Mouse (Mus musculus): Measurements from ENCODE around the gene Gstm4.
A peak's percentile ranks its signal among the peaks of the same experiment; 100 is the strongest.
"Not testable (repeated sequence)": the region's sequence is repeated elsewhere in the genome, so short reads cannot be mapped to it uniquely, and the experiment has no call there.

The Gstm4 gene

GRCm38 (mm10) chr3:108018190-108018820 lies 26.4 kb downstream of the Gstm4 start:
- no peak for DNase-seq (ENCODE audit: low read depth, low spot score)

GRCm38 (mm10) chr3:108017473-108018189 lies 27.1 kb downstream of the Gstm4 start, which contains the start of gene Gstm1:
TSS of gene Gstm1 (minus strand) at chr3:108017973.
- DNase-seq (ENCODE audit: low read depth, low spot score): peak; percentile 80

GRCm38 (mm10) chr3:108016468-108016867 lies 28.2 kb downstream of the Gstm4 start:
- not testable (repeated sequence) for DNase-seq (ENCODE audit: low read depth, low spot score)

GRCm38 (mm10) chr3:108014974-108015346 lies 29.7 kb downstream of the Gstm4 start:
- no peak for DNase-seq (ENCODE audit: low read depth, low spot score)

GRCm38 (mm10) chr3:108014098-108014973 lies 30.4 kb downstream of the Gstm4 start:
- no peak for DNase-seq (ENCODE audit: low read depth, low spot score)

- no peak for DNase-seq (ENCODE audit: low read depth, low spot score)
Observed at GRCm38 (mm10) chr3:108013331-108013871, 31.3 kb downstream of the Gstm4 start.

- no peak for DNase-seq (ENCODE audit: low read depth, low spot score)
Observed at GRCm38 (mm10) chr3:108011558-108011957, 33.1 kb downstream of the Gstm4 start.

GRCm38 (mm10) chr3:108010286-108010685 lies 34.4 kb downstream of the Gstm4 start:
- no peak for DNase-seq (ENCODE audit: low read depth, low spot score)

- no peak for DNase-seq (ENCODE audit: low read depth, low spot score)
Observed at GRCm38 (mm10) chr3:108002021-108002420, 42.7 kb downstream of the Gstm4 start.

- no peak for DNase-seq (ENCODE audit: low read depth, low spot score)
Observed at GRCm38 (mm10) chr3:107999491-107999890, 45.2 kb downstream of the Gstm4 start.

GRCm38 (mm10) chr3:107998591-107998990 lies 46.1 kb downstream of the Gstm4 start:
- no peak for DNase-seq (ENCODE audit: low read depth, low spot score)

GRCm38 (mm10) chr3:107996576-107996975 lies 48.1 kb downstream of the Gstm4 start:
- no peak for DNase-seq (ENCODE audit: low read depth, low spot score)

- DNase-seq (ENCODE audit: low read depth, low spot score): not testable (repeated sequence)
Observed at GRCm38 (mm10) chr3:107995974-107996373, 48.7 kb downstream of the Gstm4 start.

All from brain, embryonic 18.5 days (tissue).